Mouse (Mus musculus): ENCODE measurements around the gene Srsf3.

GRCm38 (mm10) chr17:29053067-29053466 lies 20.6 kb downstream of the Srsf3 start:
- TF ChIP-seq CTCF (IDR thresholded peaks at IDR 0.05; ENCODE audit: extremely low read depth, insufficient read length, insufficient replicate concordance, low read depth, low read length) (no peak), POLR2A (IDR thresholded peaks at IDR 0.05; ENCODE audit: low read depth, low read length) (no peak)
